Mouse (Mus musculus) bone marrow, adult 2 months (tissue): ENCODE data around the gene Slc38a4.

Source experiments
- CTCF ChIP-seq: fragments of 200-500 bp; IDR thresholded peaks from 2 replicates; pipeline ENCODE4 v1.5.1; 2011; ENCODE audit warnings: low read length, control low read depth; ENCODE audit not compliant: control insufficient read depth, insufficient read depth
- POLR2A ChIP-seq: fragments of 200-500 bp; IDR thresholded peaks from 2 replicates; pipeline ENCODE4 v1.6.1; 2011; ENCODE audit warnings: low read depth, mild to moderate bottlenecking, control low read depth, low read length, borderline replicate concordance; ENCODE audit not compliant: control insufficient read depth

- no peak for TF ChIP-seq CTCF
- no peak for TF ChIP-seq POLR2A
Observed at GRCm38 (mm10) chr15:97060973-97061372, 5.2 kb upstream of the Slc38a4 start.
